Mouse (Mus musculus) layer of hippocampus, adult 9-10 months (tissue): Measurements from ENCODE around the gene Bahcc1.

ENCODE experiments used
- DNase-seq: peaks from one replicate; pipeline ENCODE4 v3.0.0; 2022; ENCODE audit warnings: low spot score

Bahcc1 gene

DNA sequence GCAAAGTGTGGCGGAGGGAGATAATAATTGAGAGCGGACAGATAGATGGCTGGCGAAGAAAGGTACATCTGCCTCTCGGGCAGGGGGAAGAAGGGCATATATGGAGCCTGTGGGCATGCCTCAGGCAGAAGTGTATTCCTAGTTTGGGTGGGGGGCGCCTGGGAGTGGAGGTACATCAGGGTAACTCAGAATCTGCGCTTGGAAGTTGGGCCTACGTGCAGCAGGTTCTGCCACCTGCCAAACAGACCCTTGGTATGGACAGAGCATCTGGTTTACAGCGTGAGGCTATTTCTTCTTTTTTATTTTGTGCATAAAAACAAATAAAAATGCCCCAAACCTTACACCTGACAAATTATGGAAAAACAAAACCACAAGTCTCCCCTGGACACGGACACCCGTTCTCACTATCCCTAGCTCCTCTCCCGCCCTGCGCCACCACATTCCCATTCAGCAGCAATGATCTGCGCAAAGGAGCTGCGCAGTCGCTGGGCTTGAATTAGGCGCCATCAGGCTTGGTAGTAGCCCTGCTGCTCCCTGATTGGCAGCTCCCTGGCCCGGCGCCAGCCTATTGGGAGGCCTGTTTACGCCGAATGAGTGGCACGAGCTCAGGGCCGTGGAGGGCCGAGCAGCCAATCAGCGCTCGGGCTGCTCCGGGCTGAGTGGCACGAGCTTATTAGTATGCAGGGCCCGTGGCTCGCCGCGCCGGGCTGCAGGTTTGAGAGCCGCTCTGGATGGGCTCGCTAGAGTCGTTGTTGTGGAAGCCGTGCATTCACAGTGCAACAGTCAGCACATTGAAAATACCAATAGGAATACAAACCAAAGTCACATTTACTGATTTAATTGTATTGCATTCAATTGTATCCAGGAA, at the start of gene Bahcc1:
TSS of gene Bahcc1 (plus strand) at position 718 of the 868 bp plus-strand sequence.
- peak; percentile 99 for DNase-seq

DNA sequence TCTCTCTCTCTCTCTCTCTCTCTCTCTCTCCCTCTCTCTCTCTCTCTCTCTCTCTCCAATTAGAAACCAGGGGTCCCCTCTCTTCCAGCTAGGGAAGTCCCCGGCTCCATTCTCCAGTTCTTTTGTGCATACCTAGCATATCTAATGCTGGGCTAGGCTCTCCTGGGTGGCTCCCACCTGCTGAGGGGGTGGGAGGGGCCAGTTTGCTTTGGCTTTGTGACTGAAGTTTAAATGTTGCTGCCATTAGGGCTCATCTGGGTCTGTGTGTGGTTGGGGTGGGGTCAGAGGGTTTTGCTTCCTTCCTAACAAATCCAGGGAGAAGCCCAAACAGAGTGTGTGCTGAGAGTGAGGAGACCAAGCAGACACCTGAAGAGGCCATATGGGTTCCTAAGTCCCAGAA, 49.6 kb upstream of the Bahcc1 start:
- DNase-seq = no peak

DNA sequence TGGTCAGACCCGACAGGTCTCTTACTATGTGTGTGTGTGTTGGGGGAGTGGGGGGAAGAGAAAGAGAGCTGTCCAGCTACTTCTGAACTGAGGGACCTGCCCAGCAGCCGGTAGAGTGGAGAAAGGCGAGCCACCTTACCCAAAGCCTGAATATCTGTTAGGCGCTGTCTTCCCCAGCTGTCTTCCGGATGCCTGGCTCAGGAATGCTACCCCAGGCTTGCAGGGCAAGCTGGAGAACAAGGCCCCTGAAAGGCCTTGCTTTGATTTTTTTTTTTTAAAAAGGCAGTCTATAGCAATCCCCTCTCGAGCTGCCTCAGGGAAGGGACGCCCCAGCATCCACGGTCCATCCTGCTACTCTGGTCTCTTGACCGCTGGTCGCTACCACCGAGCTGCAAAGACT, 49.0 kb upstream of the Bahcc1 start:
- no peak for DNase-seq

DNA sequence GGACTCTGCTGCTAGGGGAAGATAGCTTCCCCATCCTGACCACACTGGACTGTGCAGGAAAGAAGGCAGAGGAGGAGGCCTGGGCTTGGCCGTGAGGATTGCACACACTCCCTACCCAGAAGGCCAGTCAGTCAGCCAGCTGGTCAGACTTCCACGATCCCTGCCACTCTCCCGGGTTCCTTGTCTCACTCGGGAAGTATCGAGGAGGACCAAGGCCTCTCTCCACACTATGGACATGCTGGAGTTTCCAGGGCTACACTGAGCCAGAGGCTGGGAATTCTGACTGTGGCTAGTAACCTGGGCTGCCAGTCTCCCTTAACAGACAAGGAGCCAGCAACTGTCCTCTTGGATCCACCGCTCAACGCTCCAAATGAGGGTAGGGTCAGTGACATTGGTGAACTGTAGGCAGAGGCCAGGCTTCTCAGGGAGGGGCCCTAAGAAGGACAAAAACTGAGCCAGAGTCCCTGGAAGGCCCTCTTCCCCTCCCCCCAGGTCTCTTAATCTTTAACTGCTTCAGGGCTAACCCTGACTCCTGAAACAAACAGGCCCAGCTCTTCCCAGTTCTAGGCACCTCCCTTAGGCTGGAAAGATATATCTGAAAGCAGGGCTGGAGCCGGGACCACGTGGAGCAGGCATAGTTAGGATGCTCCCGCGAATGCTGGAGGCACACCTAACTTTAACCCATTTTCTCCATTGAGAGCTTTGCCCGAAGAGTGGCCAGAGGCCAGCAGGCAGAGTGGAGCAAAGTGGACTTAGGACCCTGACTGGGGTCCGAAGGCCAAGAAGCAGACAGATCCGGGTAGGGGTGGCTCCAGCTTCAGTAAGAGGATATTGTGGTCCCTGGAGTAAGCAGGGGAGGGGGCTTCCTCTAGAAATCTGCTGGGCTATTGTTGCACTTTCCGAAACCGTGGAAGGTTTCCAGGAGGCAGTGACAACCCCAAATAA, 48.1 kb upstream of the Bahcc1 start:
- no peak for DNase-seq

DNA sequence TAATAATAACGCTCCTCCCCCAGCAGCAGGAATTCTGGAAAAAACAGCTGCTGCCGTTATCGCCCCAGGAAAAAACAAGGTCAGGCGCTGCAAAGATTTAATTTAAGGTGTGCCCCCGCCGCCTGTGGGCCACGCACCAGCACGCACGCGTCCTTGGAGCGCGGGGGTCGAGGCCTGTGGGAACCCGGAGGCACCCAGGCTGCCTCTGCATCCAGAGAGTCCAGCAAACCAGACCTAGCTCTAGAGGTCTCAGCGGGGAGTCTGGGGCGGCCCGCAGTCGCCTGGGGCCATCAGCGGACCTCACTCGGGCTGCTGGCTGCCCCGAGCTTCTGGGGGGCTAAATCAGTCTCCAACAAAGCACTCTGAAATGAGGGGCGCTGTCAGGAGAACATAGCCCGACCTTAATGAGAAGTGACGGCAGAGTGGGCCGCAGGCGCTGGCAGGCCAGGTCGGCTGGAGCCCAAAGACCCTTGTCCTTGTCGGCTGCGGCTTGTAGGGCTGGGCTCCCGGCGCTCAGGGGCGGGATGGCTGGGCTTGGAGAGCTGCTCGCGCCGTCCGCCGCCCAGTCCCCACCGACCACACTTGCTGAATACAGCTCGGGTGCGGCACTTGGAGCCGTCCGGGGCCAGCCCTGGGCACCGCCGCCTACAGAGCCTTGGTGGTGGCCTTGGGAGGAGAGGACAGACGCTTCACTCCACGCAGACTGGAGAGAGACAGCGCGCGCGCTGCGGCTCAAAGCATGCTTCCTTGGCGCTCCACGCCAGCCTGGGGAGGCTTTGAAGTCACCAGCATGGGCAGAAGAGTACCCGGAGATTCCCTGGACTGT, 47.2 kb upstream of the Bahcc1 start:
- no peak for DNase-seq

DNA sequence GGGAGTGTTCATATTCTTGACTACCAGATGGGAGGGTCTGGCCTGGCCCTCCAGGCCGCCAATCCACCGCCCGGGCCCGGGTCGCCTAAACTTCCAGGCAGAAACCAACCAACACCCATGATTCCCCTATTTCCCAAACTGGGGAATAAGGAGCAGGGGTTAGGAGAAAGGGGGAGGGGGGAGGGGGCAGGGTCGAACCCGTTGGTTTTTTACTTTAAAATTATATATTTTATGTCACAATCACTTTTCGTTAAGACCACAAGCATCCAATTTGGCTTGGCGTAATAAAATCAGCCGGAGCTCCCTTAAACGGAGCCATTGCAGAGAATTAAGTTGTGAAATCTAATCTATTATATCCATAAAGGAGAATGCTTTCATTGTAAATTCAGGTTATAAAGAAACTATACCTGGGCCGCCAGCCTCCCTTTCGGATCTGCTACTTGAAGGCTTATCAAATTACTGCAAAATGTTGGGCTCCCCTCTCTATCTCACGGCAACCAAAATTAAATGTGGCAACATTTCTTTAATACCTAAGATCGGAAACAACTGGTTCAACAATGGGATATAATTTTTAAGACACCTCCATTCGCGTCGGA, 46.5 kb upstream of the Bahcc1 start:
- no peak for DNase-seq

DNA sequence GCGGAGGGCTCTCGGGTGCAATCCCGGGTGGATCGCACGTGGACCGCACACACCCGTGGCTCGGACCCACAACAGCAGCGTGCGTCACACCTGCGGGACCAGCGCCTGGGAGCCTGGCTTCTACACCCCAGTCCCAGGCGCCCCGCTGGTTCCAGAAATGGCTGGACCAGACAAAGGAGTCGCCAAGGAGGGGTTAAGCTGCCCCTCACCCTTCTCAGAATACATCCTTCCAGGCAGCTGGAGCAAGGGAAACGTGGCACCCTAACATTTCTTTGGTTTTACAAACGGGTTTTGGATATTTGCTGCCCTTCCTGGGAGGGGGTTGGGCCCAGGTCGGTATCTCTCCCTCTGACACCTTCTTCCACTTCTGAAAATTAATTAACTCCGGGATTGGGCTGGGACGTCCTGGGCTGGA, 45.9 kb upstream of the Bahcc1 start:
- no peak for DNase-seq

DNA sequence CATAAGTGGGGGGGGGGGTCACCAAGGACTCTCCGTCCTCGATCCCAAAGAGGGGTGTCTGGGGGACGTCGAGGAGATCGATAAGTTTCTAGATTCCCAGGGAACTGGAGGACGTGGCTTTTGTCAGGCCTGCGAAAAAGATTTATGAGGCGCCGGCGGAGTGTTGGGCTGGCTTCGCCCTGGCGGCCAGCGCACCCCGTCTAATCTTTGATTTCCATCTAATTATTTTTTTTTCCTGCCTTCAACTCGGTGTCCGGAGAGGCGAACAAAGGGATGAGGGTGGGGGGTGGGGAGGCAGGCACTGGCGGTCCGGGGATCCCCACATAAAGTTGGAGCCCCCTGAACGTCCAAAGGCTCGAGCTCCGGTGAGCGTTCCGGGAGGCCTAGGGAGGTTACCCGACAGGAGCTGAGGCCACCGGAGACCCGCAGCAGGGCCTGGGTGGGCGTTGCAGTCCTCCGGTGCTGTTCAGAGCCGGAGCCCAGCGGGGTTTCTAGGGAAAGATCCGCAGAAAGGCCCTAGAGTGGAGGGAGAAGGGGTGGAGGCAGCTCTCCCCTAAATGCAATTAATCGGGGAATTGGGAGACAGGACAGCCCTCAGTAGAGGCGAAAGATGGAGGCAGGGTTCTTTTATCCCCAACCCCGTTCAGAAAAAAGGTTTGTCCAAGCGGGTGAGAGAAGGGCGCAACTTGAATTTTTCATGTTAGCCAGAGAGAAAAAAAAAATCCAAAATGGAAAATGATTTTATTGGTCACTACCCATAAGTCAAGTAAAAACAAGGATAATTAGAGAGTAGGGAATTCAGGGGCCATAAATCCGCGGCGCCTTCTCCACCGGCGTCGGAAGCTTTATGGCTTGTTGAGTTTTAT, 45.3 kb upstream of the Bahcc1 start:
- DNase-seq = no peak

DNA sequence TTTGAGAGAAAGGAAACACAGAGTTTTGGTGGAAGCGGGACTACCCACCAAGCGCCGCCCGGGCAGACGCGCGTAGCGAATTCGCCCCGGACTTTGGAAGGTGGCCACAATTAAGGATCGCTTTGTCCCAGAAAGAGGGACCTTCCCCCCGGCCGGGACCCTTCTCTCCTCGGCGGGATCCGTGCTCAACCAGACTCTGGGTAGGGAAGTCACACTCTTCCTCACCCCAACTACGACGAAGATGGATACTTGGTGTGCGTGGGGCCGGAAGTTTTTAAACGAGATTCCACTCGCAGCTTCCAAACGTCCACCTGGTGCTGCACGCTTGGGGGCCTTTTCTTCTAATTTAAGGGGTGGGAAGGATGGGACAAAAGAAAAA, 44.7 kb upstream of the Bahcc1 start:
- no peak for DNase-seq

DNA sequence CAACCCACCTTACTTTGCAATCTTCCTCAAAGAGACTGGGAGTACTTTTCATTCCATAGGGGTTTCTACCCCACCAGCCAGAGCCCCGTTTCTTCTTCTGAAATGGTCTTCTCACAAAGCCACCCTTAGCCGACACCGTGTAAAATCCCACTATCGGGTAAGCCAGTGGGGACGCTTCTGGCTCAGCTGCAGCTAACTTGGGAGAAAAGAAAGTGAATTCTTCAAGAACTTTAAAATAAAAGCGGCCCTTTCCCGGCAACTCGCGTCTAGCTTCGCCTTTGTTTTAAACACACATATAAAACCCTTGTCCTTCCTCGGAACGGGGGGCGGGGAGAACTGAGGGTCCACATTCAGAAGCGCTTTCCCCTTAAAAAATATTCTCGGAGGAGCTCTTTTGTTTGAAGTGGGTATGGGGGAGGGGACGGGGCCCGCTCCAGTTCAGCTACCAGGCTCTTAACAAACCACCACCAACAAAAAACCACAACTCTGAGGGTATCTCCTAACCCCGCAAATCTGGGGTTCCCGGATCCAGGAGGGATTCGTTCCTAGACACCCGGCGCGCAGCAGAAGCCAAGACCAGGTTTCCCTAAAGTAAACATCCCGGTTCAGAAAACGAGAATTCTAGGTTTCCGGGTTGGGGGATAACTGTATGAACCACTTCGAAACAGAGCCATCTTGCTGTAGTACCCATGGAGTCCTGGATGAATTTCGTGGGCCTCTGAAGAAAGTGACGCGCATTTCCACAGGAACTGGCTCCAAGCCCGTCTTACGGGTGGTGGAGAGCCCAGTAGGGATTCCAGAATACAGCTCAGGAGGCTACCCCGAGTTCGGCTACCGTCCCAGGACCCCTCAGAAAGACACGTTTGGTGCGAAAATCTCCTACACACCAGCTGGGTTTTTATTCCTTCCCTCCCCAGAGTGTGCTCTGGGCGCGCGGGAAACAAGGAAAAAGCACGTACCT, 44.0 kb upstream of the Bahcc1 start:
- no peak for DNase-seq

DNA sequence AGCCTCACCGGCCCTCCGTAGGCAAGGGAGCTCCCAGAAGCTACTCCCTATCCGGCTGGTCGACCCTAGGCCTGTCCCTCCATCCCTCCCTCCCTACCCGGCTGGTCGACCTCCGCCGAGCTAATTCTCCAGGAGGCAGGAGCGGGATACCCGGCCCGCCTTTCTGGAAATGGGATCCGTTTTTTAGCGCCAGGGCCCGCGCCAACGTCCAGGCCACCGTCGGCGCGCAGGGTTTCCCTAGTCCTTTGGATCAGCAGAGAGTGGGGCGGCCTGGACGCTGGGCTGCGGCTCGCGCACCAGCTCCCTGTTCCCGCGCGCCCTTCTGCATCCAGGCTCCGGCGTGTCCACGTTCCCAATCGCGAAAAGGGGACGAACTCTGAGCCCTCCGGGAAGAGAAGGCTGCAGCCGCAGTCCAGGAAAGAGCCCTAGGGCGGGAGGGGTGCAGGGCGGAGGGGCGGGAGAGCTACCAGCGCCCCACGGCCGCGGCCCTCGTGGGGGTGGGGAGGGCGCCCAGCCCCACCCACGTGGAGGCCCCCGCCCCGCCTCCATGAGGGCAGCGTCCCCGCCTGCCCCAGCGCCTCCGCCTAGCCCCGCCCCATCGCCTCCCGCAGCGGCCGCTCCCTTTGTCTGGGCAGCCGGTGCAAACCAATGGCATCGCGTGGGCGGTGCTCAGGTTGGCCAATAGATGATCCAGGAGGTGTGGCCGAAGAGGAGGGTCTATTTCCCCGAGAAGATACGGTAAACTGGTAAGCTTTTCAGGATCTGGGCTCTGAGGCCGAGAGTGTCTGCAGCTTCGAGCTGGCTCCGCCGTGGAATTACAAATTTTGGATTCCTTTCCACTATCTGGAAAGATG, 43.1 kb upstream of the Bahcc1 start:
- peak; percentile 97 for DNase-seq

DNA sequence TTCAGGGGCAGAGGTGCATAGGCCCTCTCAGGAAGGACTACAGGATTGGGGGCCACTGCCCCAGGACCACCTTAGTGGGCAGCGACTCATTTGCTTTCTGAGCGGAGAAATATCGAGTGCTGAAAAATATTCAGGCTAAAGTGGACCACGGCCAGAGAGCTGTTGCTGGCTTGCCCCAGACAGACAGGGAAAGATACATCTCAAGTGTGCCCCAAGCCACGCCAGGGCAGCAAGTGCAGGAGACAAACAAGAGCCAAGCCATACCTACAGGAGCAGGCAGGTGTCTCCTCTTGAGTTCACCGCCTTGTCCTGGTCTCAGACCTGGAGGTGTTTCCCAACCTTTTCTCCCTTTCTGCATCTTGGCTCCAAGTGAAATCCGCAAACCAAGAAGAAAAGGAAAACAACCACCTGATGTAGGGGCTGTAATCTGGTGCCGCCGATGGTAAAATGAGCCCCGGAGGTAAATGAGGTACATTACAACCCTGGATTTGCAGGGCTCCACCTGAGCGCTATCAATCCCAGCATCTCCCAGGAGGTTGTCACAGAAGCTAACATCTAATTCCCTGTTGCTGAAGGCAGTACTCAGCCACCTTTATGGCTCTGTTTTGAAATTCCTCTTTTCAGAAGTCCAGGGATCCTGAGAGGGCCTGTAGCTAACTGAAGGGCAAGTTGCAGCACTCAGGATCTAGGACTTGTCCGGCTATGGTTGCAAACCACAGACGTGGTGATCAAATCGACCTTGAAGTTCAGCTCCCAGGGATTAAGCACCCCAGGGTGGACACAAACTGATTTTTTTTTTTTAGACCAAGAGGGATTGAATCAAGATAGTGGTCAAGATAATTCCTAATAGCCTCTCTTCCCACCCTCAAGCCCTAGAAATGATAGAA, 42.0 kb upstream of the Bahcc1 start:
- DNase-seq = no peak

DNA sequence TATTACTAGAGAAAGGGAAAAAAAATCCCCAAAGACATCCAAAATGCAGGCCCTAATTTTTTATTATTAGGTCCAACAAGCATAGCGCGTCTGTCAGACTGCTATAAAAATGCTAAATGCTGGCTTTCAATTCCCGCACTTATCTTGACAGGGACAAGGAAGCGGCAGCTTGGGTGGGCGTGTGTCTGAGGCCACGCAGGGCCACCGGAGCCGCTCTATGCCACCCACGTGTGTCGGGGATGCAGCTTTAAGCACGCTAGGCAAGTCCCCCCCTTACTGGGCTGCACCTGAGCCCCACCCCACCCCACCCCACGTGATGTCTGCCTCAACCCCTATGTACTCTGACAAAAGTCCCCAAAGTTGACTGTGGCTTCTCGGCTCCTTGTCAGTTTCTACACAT, 33.9 kb upstream of the Bahcc1 start:
- DNase-seq = no peak

DNA sequence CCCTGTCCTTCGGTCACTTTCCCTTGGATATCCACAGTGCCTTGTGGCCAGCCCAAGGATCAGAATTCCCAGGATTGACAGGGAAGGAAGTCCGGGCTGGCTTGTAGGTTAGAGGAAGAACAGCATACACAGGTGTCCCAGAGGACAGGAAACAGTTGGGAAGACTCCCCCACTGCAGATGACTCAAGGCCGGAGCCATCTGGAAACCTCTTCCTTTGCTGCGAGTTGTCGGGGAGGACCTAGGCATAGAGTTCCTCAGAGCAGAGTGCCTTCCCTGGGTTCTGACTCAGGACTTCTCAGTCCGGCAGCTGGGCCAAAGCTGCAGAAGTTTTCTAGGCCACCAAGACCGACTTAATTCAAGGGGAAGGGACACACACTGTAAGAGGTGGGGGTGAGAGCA, 33.0 kb upstream of the Bahcc1 start:
- DNase-seq = no peak

DNA sequence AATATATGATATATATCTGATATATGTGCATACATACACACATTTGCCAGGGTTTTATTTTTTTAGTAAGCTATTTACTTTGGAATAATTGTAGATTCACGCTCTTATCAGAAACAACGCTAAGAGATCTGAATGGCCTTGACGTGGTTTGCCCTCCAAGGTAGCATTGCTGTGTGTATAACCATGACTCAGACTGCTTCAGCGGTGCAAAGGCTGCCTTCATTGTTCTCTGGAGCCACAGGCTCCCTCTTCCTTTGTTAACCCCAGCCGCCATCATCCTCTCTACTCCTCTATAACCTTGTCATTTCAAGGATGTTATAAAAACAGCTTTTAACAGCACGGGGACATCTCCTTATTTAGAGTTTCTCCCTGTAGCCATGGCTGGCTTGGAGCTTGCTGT, 32.1 kb upstream of the Bahcc1 start:
- no peak for DNase-seq

DNA sequence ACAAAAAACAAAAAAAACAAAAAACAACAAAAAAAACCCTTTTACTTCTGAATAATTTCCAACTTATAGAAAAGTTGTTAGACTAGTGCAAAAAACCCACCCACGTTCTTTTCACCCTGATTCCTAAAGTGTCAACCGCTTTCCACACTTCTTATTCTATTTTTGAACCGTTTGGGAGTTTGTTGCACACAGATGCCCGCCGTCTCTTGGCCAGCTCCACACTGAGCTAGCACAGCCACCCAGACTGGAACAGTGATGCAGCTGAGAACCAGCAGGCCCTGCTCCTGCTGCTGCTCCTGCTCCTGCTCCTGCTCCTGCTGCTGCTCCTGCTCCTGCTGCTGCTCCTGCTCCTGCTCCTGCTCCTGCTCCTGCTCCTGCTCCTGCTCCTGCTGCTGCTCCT, 28.5 kb upstream of the Bahcc1 start:
- no peak for DNase-seq

DNA sequence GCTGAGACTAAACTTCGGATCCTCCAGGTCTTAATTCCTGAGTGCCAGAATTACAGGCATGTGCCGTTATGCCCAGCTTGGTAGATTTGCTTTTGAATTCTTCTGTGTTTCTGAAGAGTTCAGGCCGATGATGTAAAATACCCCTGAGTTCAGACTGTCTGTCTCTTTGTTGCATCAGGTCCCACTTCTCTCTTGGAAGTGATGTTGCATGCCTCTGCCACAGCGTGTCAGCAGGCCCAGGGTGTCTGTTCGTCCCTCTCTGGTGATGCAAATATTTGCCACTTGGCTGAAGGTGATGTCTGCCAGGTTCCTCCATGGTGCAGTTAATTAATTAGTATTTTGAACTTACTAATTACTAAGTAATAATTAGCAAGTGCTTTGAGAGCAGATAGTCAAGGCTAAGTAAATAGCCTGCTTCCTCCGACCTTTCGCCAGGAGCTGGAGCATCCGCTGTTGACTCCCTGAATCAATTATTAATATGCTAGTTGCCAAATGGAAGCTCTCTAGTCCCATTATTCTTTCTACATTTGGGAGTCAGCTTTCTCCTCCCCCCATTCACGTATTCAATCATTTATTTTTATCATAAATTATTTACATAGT, 26.6 kb upstream of the Bahcc1 start:
- no peak for DNase-seq
